Mouse (Mus musculus): ENCODE results near the gene Slc22a8. TPM values are rescaled to one million over a fixed set of nuclear protein-coding genes. Genes with fewer than 3 reads are reported as not detected.

The Slc22a8 gene
- polyA plus RNA-seq, 1 experiment, result 23.4 TPM

GRCm38 (mm10) chr19:8592873-8593408, 1.9 kb downstream of the Slc22a8 start:
- H3K4me3 ChIP-seq (ENCODE audit: insufficient read depth, low read length), result no peak overlapping the region
- TF ChIP-seq POLR2A (IDR thresholded peaks at IDR 0.05; ENCODE audit: extremely low read depth, insufficient read depth, low read length), result no peak
- no peak for TF ChIP-seq CTCF (IDR thresholded peaks at IDR 0.05; ENCODE audit: extremely low read depth, insufficient read depth, low read length)
- H3K4me1 ChIP-seq (ENCODE audit: control insufficient read depth, insufficient read depth, low read length), result no peaks in the 10 kb centered on the region
- H3K27ac ChIP-seq (ENCODE audit: insufficient read depth, low read length), result no peak overlapping the region

DNA sequence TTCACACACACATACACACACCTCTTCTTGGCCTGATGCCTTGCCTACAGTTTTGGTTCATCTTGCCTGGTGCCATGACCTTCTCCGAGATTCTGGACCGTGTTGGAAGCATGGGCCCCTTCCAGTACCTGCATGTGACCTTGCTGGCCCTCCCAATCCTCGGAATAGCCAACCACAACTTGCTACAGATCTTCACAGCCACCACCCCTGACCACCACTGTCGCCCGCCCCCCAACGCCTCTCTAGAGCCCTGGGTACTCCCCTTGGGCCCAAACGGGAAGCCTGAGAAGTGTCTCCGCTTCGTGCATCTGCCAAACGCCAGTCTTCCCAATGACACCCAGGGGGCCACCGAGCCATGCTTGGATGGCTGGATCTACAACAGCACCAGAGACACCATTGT, 2.8 kb downstream of the Slc22a8 start:
- no peak for TF ChIP-seq POLR2A (IDR thresholded peaks at IDR 0.05; ENCODE audit: extremely low read depth, insufficient read depth, low read length)
- no peak for TF ChIP-seq CTCF (IDR thresholded peaks at IDR 0.05; ENCODE audit: extremely low read depth, insufficient read depth, low read length)
- no peaks in the 10 kb centered on the region for H3K4me1 ChIP-seq (ENCODE audit: control insufficient read depth, insufficient read depth, low read length)
- no peak overlapping the region for H3K27ac ChIP-seq (ENCODE audit: insufficient read depth, low read length)
- H3K4me3 ChIP-seq (ENCODE audit: insufficient read depth, low read length), result no peak overlapping the region

- Histone ChIP-seq H3K27ac (ENCODE audit: insufficient read depth, low read length) (no peak overlapping the region), H3K4me3 (ENCODE audit: insufficient read depth, low read length) (no peak overlapping the region), H3K4me1 (ENCODE audit: control insufficient read depth, insufficient read depth, low read length) (no peaks in the 10 kb centered on the region)
- no peak for TF ChIP-seq CTCF (IDR thresholded peaks at IDR 0.05; ENCODE audit: extremely low read depth, insufficient read depth, low read length)
- TF ChIP-seq POLR2A (IDR thresholded peaks at IDR 0.05; ENCODE audit: extremely low read depth, insufficient read depth, low read length), result no peak
Measured at GRCm38 (mm10) chr19:8594518-8594917, 3.5 kb downstream of the Slc22a8 start.

DNA sequence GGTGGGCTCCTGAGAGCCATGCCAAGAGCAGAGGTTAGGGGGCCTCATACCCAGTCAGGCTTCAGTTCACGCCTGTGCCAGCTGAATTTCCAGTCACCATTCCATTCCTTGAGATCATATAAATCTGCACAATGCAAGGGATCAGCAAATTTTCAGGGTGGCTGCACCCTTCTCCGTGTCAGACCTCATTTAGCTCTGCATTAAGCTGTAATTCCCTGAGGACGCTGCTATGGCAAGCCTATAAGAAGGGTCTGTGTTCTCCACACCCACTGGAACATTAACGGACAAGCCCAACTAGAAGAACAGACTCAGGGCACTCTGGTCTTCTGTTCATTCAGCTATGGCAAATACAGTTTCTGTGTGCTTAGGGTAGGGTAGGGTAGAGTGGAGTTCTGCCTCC, 6.2 kb downstream of the Slc22a8 start:
- no peak overlapping the region for H3K4me3 ChIP-seq (ENCODE audit: insufficient read depth, low read length)
- TF ChIP-seq CTCF (IDR thresholded peaks at IDR 0.05; ENCODE audit: extremely low read depth, insufficient read depth, low read length), result no peak
- no peak for TF ChIP-seq POLR2A (IDR thresholded peaks at IDR 0.05; ENCODE audit: extremely low read depth, insufficient read depth, low read length)
- no peak overlapping the region for H3K27ac ChIP-seq (ENCODE audit: insufficient read depth, low read length)
- H3K4me1 ChIP-seq (ENCODE audit: control insufficient read depth, insufficient read depth, low read length), result no peaks in the 10 kb centered on the region

DNA sequence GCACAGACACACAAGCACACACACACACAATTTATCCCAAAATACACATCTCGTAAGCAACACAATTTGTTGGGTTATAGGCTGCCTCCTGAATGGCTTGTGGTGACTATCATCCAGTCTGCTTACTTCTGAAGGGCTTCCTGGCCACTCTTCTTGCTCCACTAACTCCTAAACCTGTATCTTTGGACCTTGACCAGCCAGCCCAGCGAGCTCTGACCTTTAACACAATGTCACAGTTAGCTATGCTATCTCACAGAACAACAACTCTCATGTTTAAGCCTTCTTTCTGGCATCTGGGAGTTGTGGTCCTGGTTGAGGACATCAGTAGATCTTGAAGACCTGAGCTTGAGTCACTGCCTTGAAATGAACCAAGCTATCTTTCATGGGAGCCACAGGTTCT, 8.2 kb downstream of the Slc22a8 start:
- TF ChIP-seq CTCF (IDR thresholded peaks at IDR 0.05; ENCODE audit: extremely low read depth, insufficient read depth, low read length) (no peak), POLR2A (IDR thresholded peaks at IDR 0.05; ENCODE audit: extremely low read depth, insufficient read depth, low read length) (no peak)
- Histone ChIP-seq H3K27ac (ENCODE audit: insufficient read depth, low read length) (no peak overlapping the region), H3K4me3 (ENCODE audit: insufficient read depth, low read length) (no peak overlapping the region), H3K4me1 (ENCODE audit: control insufficient read depth, insufficient read depth, low read length) (no peaks in the 10 kb centered on the region)

GRCm38 (mm10) chr19:8601922-8602321, 10.9 kb downstream of the Slc22a8 start:
- H3K27ac ChIP-seq (ENCODE audit: insufficient read depth, low read length), result no peak overlapping the region
- TF ChIP-seq POLR2A (IDR thresholded peaks at IDR 0.05; ENCODE audit: extremely low read depth, insufficient read depth, low read length) (no peak), CTCF (IDR thresholded peaks at IDR 0.05; ENCODE audit: extremely low read depth, insufficient read depth, low read length) (no peak)
- no peaks in the 10 kb centered on the region for H3K4me1 ChIP-seq (ENCODE audit: control insufficient read depth, insufficient read depth, low read length)
- no peak overlapping the region for H3K4me3 ChIP-seq (ENCODE audit: insufficient read depth, low read length)

- H3K4me3 ChIP-seq (ENCODE audit: insufficient read depth, low read length), result no peak overlapping the region
- H3K4me1 ChIP-seq (ENCODE audit: control insufficient read depth, insufficient read depth, low read length), result no peaks in the 10 kb centered on the region
- TF ChIP-seq POLR2A (IDR thresholded peaks at IDR 0.05; ENCODE audit: extremely low read depth, insufficient read depth, low read length), result no peak
- TF ChIP-seq CTCF (IDR thresholded peaks at IDR 0.05; ENCODE audit: extremely low read depth, insufficient read depth, low read length), result no peak
- H3K27ac ChIP-seq (ENCODE audit: insufficient read depth, low read length), result no peak overlapping the region
Measured at GRCm38 (mm10) chr19:8602914-8603313, 11.9 kb downstream of the Slc22a8 start.

- no peak for TF ChIP-seq CTCF (IDR thresholded peaks at IDR 0.05; ENCODE audit: extremely low read depth, insufficient read depth, low read length)
- no peak for TF ChIP-seq POLR2A (IDR thresholded peaks at IDR 0.05; ENCODE audit: extremely low read depth, insufficient read depth, low read length)
- Histone ChIP-seq H3K27ac (ENCODE audit: insufficient read depth, low read length) (no peak overlapping the region), H3K4me1 (ENCODE audit: control insufficient read depth, insufficient read depth, low read length) (no peaks in the 10 kb centered on the region; the same call in 1 of the 2 replicates), H3K4me3 (ENCODE audit: insufficient read depth, low read length) (no peak overlapping the region)
Measured at GRCm38 (mm10) chr19:8604536-8605240, 13.6 kb downstream of the Slc22a8 start.

DNA sequence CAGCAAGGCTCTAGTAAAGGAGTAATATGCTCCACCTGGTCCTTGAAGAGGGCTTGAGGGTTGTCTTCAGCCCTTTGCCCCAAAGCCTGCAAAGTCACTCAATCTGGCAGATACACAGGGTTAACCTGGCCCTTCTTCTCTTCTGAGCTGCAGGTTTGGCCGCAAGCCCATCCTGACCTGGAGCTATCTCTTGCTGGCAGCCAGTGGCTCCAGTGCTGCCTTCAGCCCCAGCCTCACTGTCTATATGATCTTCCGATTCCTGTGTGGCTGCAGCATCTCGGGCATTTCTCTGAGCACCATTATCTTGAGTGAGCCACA, 14.1 kb downstream of the Slc22a8 start:
- no peaks in the 10 kb centered on the region; the same call in 1 of the 2 replicates for H3K4me1 ChIP-seq (ENCODE audit: control insufficient read depth, insufficient read depth, low read length)
- no peak overlapping the region for H3K27ac ChIP-seq (ENCODE audit: insufficient read depth, low read length)
- no peak overlapping the region for H3K4me3 ChIP-seq (ENCODE audit: insufficient read depth, low read length)
- TF ChIP-seq CTCF (IDR thresholded peaks at IDR 0.05; ENCODE audit: extremely low read depth, insufficient read depth, low read length) (no peak), POLR2A (IDR thresholded peaks at IDR 0.05; ENCODE audit: extremely low read depth, insufficient read depth, low read length) (no peak)

All from cortical plate, adult 2 months (tissue).